Mouse (Mus musculus) megakaryocyte, embryonic 14.5 days (primary cell): ENCODE results near the gene Arfgef3. TPM values are rescaled to one million over a fixed set of nuclear protein-coding genes. Genes with fewer than 3 reads are reported as not detected.
A peak's percentile ranks its signal among the peaks of the same experiment; 100 is the strongest.
"Not testable (repeated sequence)": the region's sequence is repeated elsewhere in the genome, so short reads cannot be mapped to it uniquely, and the experiment has no call there.

ENCODE experiments used
- H3K27me3 ChIP-seq: replicated peaks from 2 replicates; pipeline ENCODE3; 2012; ENCODE audit warnings: inconsistent platforms
- H3K36me3 ChIP-seq: replicated peaks from 2 replicates; pipeline ENCODE3; 2012; ENCODE audit warnings: low read length, inconsistent platforms, mixed read lengths
- H3K4me1 ChIP-seq: 2 replicates; pipeline ENCODE4 v1.6.1; 2012; ENCODE audit warnings: inconsistent platforms
- H3K4me3 ChIP-seq: replicated peaks from 2 replicates; pipeline ENCODE3; 2012; ENCODE audit warnings: moderate library complexity, mild to moderate bottlenecking, inconsistent platforms
- H3K9me3 ChIP-seq: 2 replicates; pipeline ENCODE4 v1.6.1; 2012; ENCODE audit warnings: inconsistent platforms
- FLI1 ChIP-seq: IDR thresholded peaks from 2 replicates; pipeline ENCODE4 v1.6.1; 2012; ENCODE audit warnings: low read length, inconsistent platforms, mixed read lengths
- GATA1 ChIP-seq: IDR thresholded peaks from 3 replicates; pipeline ENCODE4 v1.6.1; 2012; ENCODE audit warnings: mixed read lengths, low read length, inconsistent platforms, borderline replicate concordance
- polyA plus RNA-seq: library from polyadenylated mRNA; stranded (reverse); fragments of >175 nt; gene quantifications from 2 replicates; pipeline ENCODE4 v1.2.3, GENCODE M21; 2012; ENCODE audit warnings: low replicate concordance; ENCODE audit not compliant: insufficient read depth

The Arfgef3 gene
- polyA plus RNA-seq, 1 experiment, result not detected

- H3K4me3 ChIP-seq, result no peak overlapping the region
- no peaks in the 10 kb centered on the region for H3K27me3 ChIP-seq
- H3K9me3 ChIP-seq, result no peaks in the 10 kb centered on the region
- H3K36me3 ChIP-seq, result no peaks in the 10 kb centered on the region
- H3K4me1 ChIP-seq, result no peaks in the 10 kb centered on the region
- no peak for TF ChIP-seq GATA1
- TF ChIP-seq FLI1, result no peak
These were observed 96.7 kb downstream of the Arfgef3 start for GRCm38 (mm10) chr10:18647069-18647468.

GRCm38 (mm10) chr10:18646035-18646434 lies 97.7 kb downstream of the Arfgef3 start:
- no peak overlapping the region for H3K4me3 ChIP-seq
- no peaks in the 10 kb centered on the region for H3K27me3 ChIP-seq
- H3K36me3 ChIP-seq, result no peaks in the 10 kb centered on the region
- H3K9me3 ChIP-seq, result no peaks in the 10 kb centered on the region
- TF ChIP-seq FLI1 (no peak), GATA1 (no peak)
- H3K4me1 ChIP-seq, result no peaks in the 10 kb centered on the region

GRCm38 (mm10) chr10:18644346-18644745 lies 99.4 kb downstream of the Arfgef3 start:
- TF ChIP-seq GATA1, result no peak
- no peak for TF ChIP-seq FLI1
- Histone ChIP-seq H3K27me3 (no peaks in the 10 kb centered on the region), H3K4me1 (no peaks in the 10 kb centered on the region), H3K9me3 (no peaks in the 10 kb centered on the region), H3K4me3 (no peak overlapping the region), H3K36me3 (no peaks in the 10 kb centered on the region)

GRCm38 (mm10) chr10:18643506-18643905 lies 100.2 kb downstream of the Arfgef3 start:
- no peaks in the 10 kb centered on the region for H3K4me1 ChIP-seq
- no peak overlapping the region for H3K4me3 ChIP-seq
- H3K36me3 ChIP-seq, result no peaks in the 10 kb centered on the region
- H3K27me3 ChIP-seq, result no peaks in the 10 kb centered on the region
- TF ChIP-seq FLI1 (no peak), GATA1 (no peak)
- H3K9me3 ChIP-seq, result no peaks in the 10 kb centered on the region

GRCm38 (mm10) chr10:18642854-18643253 lies 100.9 kb downstream of the Arfgef3 start:
- Histone ChIP-seq H3K27me3 (no peaks in the 10 kb centered on the region), H3K36me3 (no peaks in the 10 kb centered on the region), H3K4me3 (no peak overlapping the region), H3K9me3 (no peaks in the 10 kb centered on the region), H3K4me1 (no peaks in the 10 kb centered on the region)
- TF ChIP-seq GATA1, result no peak
- no peak for TF ChIP-seq FLI1

GRCm38 (mm10) chr10:18640596-18640995 lies 103.2 kb downstream of the Arfgef3 start:
- H3K9me3 ChIP-seq, result no peaks in the 10 kb centered on the region
- no peaks in the 10 kb centered on the region for H3K4me1 ChIP-seq
- peaks cover under 1% of the 10 kb centered on the region for H3K27me3 ChIP-seq
- no peak overlapping the region for H3K4me3 ChIP-seq
- no peaks in the 10 kb centered on the region for H3K36me3 ChIP-seq
- TF ChIP-seq GATA1 (no peak), FLI1 (no peak)

- TF ChIP-seq GATA1, result no peak
- TF ChIP-seq FLI1, result no peak
- Histone ChIP-seq H3K4me3 (peak overlapping the region; percentile 14), H3K9me3 (no peaks in the 10 kb centered on the region), H3K4me1 (no peaks in the 10 kb centered on the region), H3K36me3 (no peaks in the 10 kb centered on the region), H3K27me3 (peaks cover 3% of the 10 kb centered on the region)
These were observed 108.3 kb downstream of the Arfgef3 start for GRCm38 (mm10) chr10:18635450-18635849.

GRCm38 (mm10) chr10:18634405-18634985 lies 109.3 kb downstream of the Arfgef3 start:
- no peak for TF ChIP-seq FLI1
- TF ChIP-seq GATA1, result no peak
- H3K4me1 ChIP-seq, result no peaks in the 10 kb centered on the region; the same call in 1 of the 2 replicates
- no peaks in the 10 kb centered on the region for H3K36me3 ChIP-seq
- peaks cover 3% of the 10 kb centered on the region for H3K27me3 ChIP-seq
- no peak overlapping the region for H3K4me3 ChIP-seq
- no peaks in the 10 kb centered on the region for H3K9me3 ChIP-seq

GRCm38 (mm10) chr10:18630498-18630897 lies 113.3 kb downstream of the Arfgef3 start:
- H3K36me3 ChIP-seq, result no peaks in the 10 kb centered on the region

GRCm38 (mm10) chr10:18627530-18627929 lies 116.2 kb downstream of the Arfgef3 start:
- Histone ChIP-seq H3K9me3 (no peaks in the 10 kb centered on the region), H3K4me3 (no peak overlapping the region), H3K27me3 (no peaks in the 10 kb centered on the region), H3K4me1 (peaks cover 17% of the 10 kb centered on the region), H3K36me3 (no peaks in the 10 kb centered on the region)
- TF ChIP-seq FLI1, result no peak
- TF ChIP-seq GATA1, result no peak

More at GRCm38 (mm10) chr10:18630498-18630897, 113.3 kb downstream of the Arfgef3 start:
- Histone ChIP-seq H3K9me3 (no peaks in the 10 kb centered on the region), H3K4me3 (no peak overlapping the region), H3K4me1 (peaks cover 12% of the 10 kb centered on the region), H3K27me3 (peaks cover 2% of the 10 kb centered on the region)
- no peak for TF ChIP-seq GATA1
- no peak for TF ChIP-seq FLI1

- H3K4me3 ChIP-seq, result no peak overlapping the region
- H3K27me3 ChIP-seq, result no peaks in the 10 kb centered on the region
- H3K9me3 ChIP-seq, result no peaks in the 10 kb centered on the region
- TF ChIP-seq FLI1, result no peak
- TF ChIP-seq GATA1, result no peak
- peaks cover 5% of the 10 kb centered on the region; the same call in 1 of the 2 replicates for H3K4me1 ChIP-seq
- H3K36me3 ChIP-seq, result no peaks in the 10 kb centered on the region
These were observed 131.0 kb downstream of the Arfgef3 start for GRCm38 (mm10) chr10:18612796-18613195.

GRCm38 (mm10) chr10:18604827-18605535 lies 138.8 kb downstream of the Arfgef3 start:
- not testable (repeated sequence) for H3K4me3 ChIP-seq, H3K4me1 ChIP-seq, H3K9me3 ChIP-seq, H3K27me3 ChIP-seq, H3K36me3 ChIP-seq
